Mouse (Mus musculus): ENCODE measurements around the gene Etv6.

GRCm38 (mm10) chr6:134282095-134282494, 246.6 kb downstream of the Etv6 start:
- no peak for TF ChIP-seq CTCF (IDR thresholded peaks at IDR 0.05; ENCODE audit: low read depth)
- no peak for TF ChIP-seq EP300 (IDR thresholded peaks at IDR 0.05; ENCODE audit: low read depth)

Measured in heart, postnatal 0 days (tissue).